Mouse (Mus musculus) ES-E14 (cell line): ENCODE measurements at regions not wholly inside any gene's neighbourhood (a gene's known extent, or its start where the extent isn't known, plus 50 kb on each side); places are given as distances from the start of the nearest gene placed in this dataset.

Experiments used
- DNase-seq: peaks from one replicate; pipeline ENCODE4 v3.0.0-alpha.2; 2013; ENCODE audit warnings: low read depth, low spot score
- H3K27ac ChIP-seq: 2 replicates; pipeline ENCODE4 v1.5.1; 2012; ENCODE audit warnings: low read depth, mild to moderate bottlenecking, low read length, moderate library complexity, mixed read lengths; ENCODE audit not compliant: poor library complexity, insufficient read depth, severe bottlenecking
- H3K36me3 ChIP-seq: 2 replicates; pipeline ENCODE4 v1.6.1; 2012; ENCODE audit warnings: mild to moderate bottlenecking, low read length, moderate library complexity, mixed read lengths; ENCODE audit not compliant: control insufficient read depth, poor library complexity, insufficient read depth, severe bottlenecking
- H3K4me1 ChIP-seq, 2 experiments: fragments of 150-350 bp in 1 of 2; sonication (generic) in 1 of 2; 2 replicates each; pipeline ENCODE4 v1.6.1; 2012; ENCODE audit warnings: low read length in 2 of 2, mild to moderate bottlenecking in 1 of 2, mixed read lengths in 1 of 2; ENCODE audit not compliant: control insufficient read depth in 2 of 2, insufficient read depth in 2 of 2, poor library complexity in 1 of 2
- H3K4me3 ChIP-seq, 2 experiments: fragments of 150-350 bp in 1 of 2; sonication (generic) in 1 of 2; 2 replicates each; pipeline ENCODE4 v1.5.1; 2012; ENCODE audit warnings: low read length in 2 of 2, low read depth in 1 of 2, mild to moderate bottlenecking in 1 of 2, mixed read lengths in 1 of 2; ENCODE audit not compliant: insufficient read depth in 1 of 2, poor library complexity in 1 of 2, severe bottlenecking in 1 of 2
- H3K9ac ChIP-seq: 2 replicates; pipeline ENCODE4 v1.6.1; 2012; ENCODE audit warnings: low read depth, mild to moderate bottlenecking, low read length, mixed read lengths; ENCODE audit not compliant: poor library complexity, insufficient read depth, severe bottlenecking
- H3K9me3 ChIP-seq: fragments of 150-350 bp; sonication (generic); 2 replicates; pipeline ENCODE4 v1.6.1; 2012; ENCODE audit warnings: low read depth, mild to moderate bottlenecking, low read length; ENCODE audit not compliant: control insufficient read depth, insufficient read depth
- CHD2 ChIP-seq: IDR thresholded peaks from 2 replicates; pipeline ENCODE4 v1.6.1; 2014; ENCODE audit warnings: mild to moderate bottlenecking, low read depth, low read length, inconsistent platforms
- HCFC1 ChIP-seq: IDR thresholded peaks from 2 replicates; pipeline ENCODE4 v1.6.1; 2012; ENCODE audit warnings: low read length, inconsistent platforms, borderline replicate concordance; ENCODE audit not compliant: insufficient read depth
- MAFK ChIP-seq: IDR thresholded peaks from 2 replicates; pipeline ENCODE4 v1.6.1; 2014; ENCODE audit warnings: mild to moderate bottlenecking, low read depth, low read length, inconsistent platforms; ENCODE audit not compliant: insufficient read depth
- ZC3H11A ChIP-seq: IDR thresholded peaks from 2 replicates; pipeline ENCODE4 v1.6.1; 2012; ENCODE audit warnings: low read depth, mild to moderate bottlenecking, inconsistent platforms, low read length, borderline replicate concordance
- ZNF384 ChIP-seq: IDR thresholded peaks from 2 replicates; pipeline ENCODE4 v1.6.1; 2012; ENCODE audit warnings: low read depth, low read length, inconsistent platforms
- in situ Hi-C, 2 experiments: fragments of 600-800 bp; cut with MboI; formaldehyde crosslinking; loops; one replicate each; pipeline ENCODE4 v1.15.1; 2025; ENCODE audit warnings: low sequenced_read_pairs in 2 of 2, inconsistent platforms in 1 of 2; ENCODE audit not compliant: unreplicated experiment in 2 of 2

- H3K9ac ChIP-seq: no peak overlapping the region
- TF ChIP-seq MAFK (no peak), ZNF384 (no peak), CHD2 (no peak), HCFC1 (no peak), ZC3H11A (no peak)
- H3K36me3 ChIP-seq: no peaks in the 10 kb centered on the region
- no peaks in the 10 kb centered on the region for H3K9me3 ChIP-seq
- no peaks in the 10 kb centered on the region for H3K4me1 ChIP-seq
- no peak overlapping the region for H3K4me3 ChIP-seq
- H3K27ac ChIP-seq: no peak overlapping the region
- in situ Hi-C loops: no loop called here
- DNase-seq: no peak
These were observed 173.3 kb upstream of the Igfbp7 start for GRCm38 (mm10) chr5:77581106-77581638.

DNA sequence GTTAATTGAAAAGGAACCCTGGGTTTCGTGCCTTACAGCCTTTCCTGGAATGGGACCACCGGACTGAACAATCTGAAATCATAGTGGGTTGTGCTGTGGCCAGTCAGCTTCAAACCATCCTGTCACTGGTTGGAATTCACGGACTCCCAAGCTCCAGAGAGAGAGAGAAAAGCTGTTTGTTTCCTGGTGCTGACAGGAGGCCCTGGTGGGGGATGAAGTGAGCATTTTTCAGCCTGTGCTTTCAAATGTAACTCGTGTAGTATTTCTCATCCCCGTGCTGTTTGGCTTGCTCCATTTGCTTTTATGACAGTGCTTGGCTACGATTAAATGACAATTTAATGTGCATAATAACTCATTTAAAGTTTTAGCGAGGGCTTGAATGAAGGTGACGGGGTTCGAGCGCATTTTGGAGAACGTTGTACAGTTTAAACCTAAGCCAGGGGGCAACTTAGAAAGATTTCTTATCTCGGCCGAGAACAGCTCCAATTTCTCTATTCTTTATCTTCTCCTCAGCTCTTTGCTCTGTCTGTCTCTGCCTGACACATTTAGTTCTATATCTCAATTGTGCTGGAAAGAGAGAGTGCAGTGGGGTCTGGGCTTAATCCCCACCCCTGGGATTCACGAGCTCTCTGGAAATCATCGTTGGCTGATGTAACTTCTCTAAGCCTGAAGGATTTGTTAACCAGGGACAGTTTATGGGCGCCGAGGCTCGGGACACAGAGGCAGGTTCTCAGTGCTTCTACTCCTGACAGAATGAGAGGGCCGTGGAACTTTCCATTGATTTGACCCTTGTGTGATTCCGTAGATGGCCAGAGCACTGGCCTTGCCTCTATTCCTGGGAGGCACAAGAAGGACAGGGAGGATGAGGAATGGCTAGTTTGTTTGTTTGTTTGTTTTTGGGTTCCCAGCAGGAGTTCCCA is 172.2 kb upstream of the Igfbp7 start:
- no peaks in the 10 kb centered on the region for H3K36me3 ChIP-seq
- in situ Hi-C loops: no loop called here
- H3K27ac ChIP-seq: no peak overlapping the region
- no peak for DNase-seq
- H3K9ac ChIP-seq: no peak overlapping the region
- H3K4me3 ChIP-seq: no peak overlapping the region
- TF ChIP-seq MAFK (no peak), HCFC1 (no peak), ZC3H11A (no peak), ZNF384 (no peak), CHD2 (no peak)
- no peaks in the 10 kb centered on the region for H3K4me1 ChIP-seq
- H3K9me3 ChIP-seq: no peaks in the 10 kb centered on the region

DNA sequence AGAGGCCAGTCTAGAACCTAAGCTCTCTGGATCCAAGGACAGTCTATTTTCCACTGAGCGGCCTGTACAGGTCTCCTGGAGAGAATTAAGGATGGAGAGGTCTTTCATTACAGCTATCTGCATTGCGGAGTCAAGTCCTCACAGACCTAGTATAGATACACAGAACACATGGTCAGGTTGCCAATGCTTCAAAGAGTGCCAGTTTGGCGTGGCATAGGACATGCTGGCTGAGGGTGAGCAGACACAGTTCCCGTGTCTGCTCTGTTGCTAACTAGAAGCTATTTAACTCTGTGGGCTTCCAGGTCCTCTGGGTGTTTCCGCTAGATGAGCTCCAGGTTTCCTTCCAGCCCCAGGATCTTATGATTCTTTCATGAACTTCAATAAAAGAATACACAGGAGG is 169.0 kb upstream of the Igfbp7 start:
- no peaks in the 10 kb centered on the region for H3K9me3 ChIP-seq
- TF ChIP-seq CHD2: no peak
- in situ Hi-C loops: no loop called here
- H3K27ac ChIP-seq: no peak overlapping the region
- H3K4me3 ChIP-seq: no peak overlapping the region
- no peaks in the 10 kb centered on the region for H3K4me1 ChIP-seq
- no peak for DNase-seq
- no peak overlapping the region for H3K9ac ChIP-seq
- H3K36me3 ChIP-seq: no peaks in the 10 kb centered on the region

- in situ Hi-C loops: no loop called here
- Histone ChIP-seq H3K4me1 (no peaks in the 10 kb centered on the region), H3K27ac (no peak overlapping the region), H3K4me3 (no peak overlapping the region), H3K9me3 (no peaks in the 10 kb centered on the region), H3K36me3 (no peaks in the 10 kb centered on the region), H3K9ac (no peak overlapping the region)
- TF ChIP-seq HCFC1 (no peak), ZNF384 (no peak), ZC3H11A (no peak), MAFK (no peak), CHD2 (no peak)
- DNase-seq: no peak
These were observed 167.9 kb upstream of the Igfbp7 start for GRCm38 (mm10) chr5:77575780-77576179.
